Mouse (Mus musculus): Measurements from ENCODE around the gene Tcaim. TPM values are rescaled to one million over a fixed set of nuclear protein-coding genes. Genes with fewer than 3 reads are reported as not detected.

Gene Tcaim
- polyA plus RNA-seq, 2 experiments = 6.1 to 7.3 TPM

GRCm38 (mm10) chr9:122836790-122837189, 31.5 kb downstream of the Tcaim start:
- peak; percentile 92 for DNase-seq (ENCODE audit: low spot score)
- no peaks in the 10 kb centered on the region for H3K27me3 ChIP-seq (ENCODE audit: control insufficient read depth, insufficient read depth, low read length)
- H3K27ac ChIP-seq (replicated peaks; ENCODE audit: low read depth, low read length) = peak overlapping the region; percentile 79
- H3K4me3 ChIP-seq (replicated peaks; ENCODE audit: low read length) = no peak overlapping the region
- 14% methylated on average over 6 of the region's 6 CpGs for WGBS
- H3K4me1 ChIP-seq (ENCODE audit: control insufficient read depth, insufficient read depth, low read length) = peaks cover 23% of the 10 kb centered on the region
- H3K4me2 ChIP-seq (replicated peaks; ENCODE audit: low read depth, low read length, severe bottlenecking) = peak overlapping the region; percentile 22; the same call in 1 of the 2 replicates
- no peak for TF ChIP-seq POLR2A (IDR thresholded peaks at IDR 0.05; ENCODE audit: borderline replicate concordance, extremely low read depth, insufficient read depth, insufficient read length)
- no peak overlapping the region for H3K9ac ChIP-seq (ENCODE audit: low read depth, low read length, severe bottlenecking)
- H3K36me3 ChIP-seq (ENCODE audit: control insufficient read depth, insufficient read depth, low read length) = peaks cover 14% of the 10 kb centered on the region
- peak; percentile 87 for ATAC-seq (ENCODE audit: low FRiP score, low read depth)
- no peaks in the 10 kb centered on the region for H3K9me3 ChIP-seq (ENCODE audit: control insufficient read depth, low read length)

DNA sequence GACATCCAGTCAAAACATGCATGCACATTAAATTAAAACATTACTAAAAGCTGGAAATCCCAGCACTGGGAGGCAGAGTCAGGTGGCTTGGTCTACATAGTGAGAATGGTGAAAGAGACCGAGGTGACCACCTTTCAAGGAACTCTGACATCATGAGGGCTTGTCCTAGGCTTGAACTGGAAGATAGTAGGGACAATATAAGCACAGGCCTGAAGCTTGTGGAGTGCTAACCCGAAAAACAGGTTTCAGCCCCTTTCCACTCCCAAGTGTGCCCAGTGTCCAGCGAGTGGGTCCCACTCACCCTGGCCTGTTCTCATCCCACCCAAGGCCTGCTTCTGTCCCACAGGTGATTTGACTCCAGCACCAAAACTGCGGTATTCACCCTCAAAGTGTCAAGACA, 31.9 kb downstream of the Tcaim start:
- Histone ChIP-seq H3K4me3 (replicated peaks; ENCODE audit: low read length) (no peak overlapping the region), H3K4me1 (ENCODE audit: control insufficient read depth, insufficient read depth, low read length) (peaks cover 23% of the 10 kb centered on the region), H3K4me2 (replicated peaks; ENCODE audit: low read depth, low read length, severe bottlenecking) (peak overlapping the region; percentile 22; the same call in 1 of the 2 replicates), H3K36me3 (ENCODE audit: control insufficient read depth, insufficient read depth, low read length) (peaks cover 13% of the 10 kb centered on the region), H3K27me3 (ENCODE audit: control insufficient read depth, insufficient read depth, low read length) (no peaks in the 10 kb centered on the region), H3K9me3 (ENCODE audit: control insufficient read depth, low read length) (no peaks in the 10 kb centered on the region), H3K27ac (replicated peaks; ENCODE audit: low read depth, low read length) (peak overlapping the region; percentile 79), H3K9ac (ENCODE audit: low read depth, low read length, severe bottlenecking) (no peak overlapping the region)
- TF ChIP-seq POLR2A (IDR thresholded peaks at IDR 0.05; ENCODE audit: borderline replicate concordance, extremely low read depth, insufficient read depth, insufficient read length) = no peak
- 65% methylated on average over 4 of the region's 4 CpGs for WGBS
- DNase-seq (ENCODE audit: low spot score) (no peak), ATAC-seq (ENCODE audit: low FRiP score, low read depth) (no peak)

- peaks cover 11% of the 10 kb centered on the region for H3K36me3 ChIP-seq (ENCODE audit: control insufficient read depth, insufficient read depth, low read length)
- DNase-seq (ENCODE audit: low spot score) (peak; percentile 22), ATAC-seq (ENCODE audit: low FRiP score, low read depth) (0 out of 2 replicates have a peak, but pooled peaks have one; percentile 13)
- no peak overlapping the region for H3K4me3 ChIP-seq (replicated peaks; ENCODE audit: low read length)
- H3K4me1 ChIP-seq (ENCODE audit: control insufficient read depth, insufficient read depth, low read length) = peaks cover 23% of the 10 kb centered on the region
- no peaks in the 10 kb centered on the region for H3K27me3 ChIP-seq (ENCODE audit: control insufficient read depth, insufficient read depth, low read length)
- no peaks in the 10 kb centered on the region for H3K9me3 ChIP-seq (ENCODE audit: control insufficient read depth, low read length)
- H3K9ac ChIP-seq (ENCODE audit: low read depth, low read length, severe bottlenecking) = no peak overlapping the region
- WGBS = 23% methylated on average over 15 of the region's 16 CpGs
- no peak for TF ChIP-seq POLR2A (IDR thresholded peaks at IDR 0.05; ENCODE audit: borderline replicate concordance, extremely low read depth, insufficient read depth, insufficient read length)
- no peak overlapping the region; the same call in 1 of the 2 replicates for H3K4me2 ChIP-seq (replicated peaks; ENCODE audit: low read depth, low read length, severe bottlenecking)
- H3K27ac ChIP-seq (replicated peaks; ENCODE audit: low read depth, low read length) = peak overlapping the region; percentile 79
Observed at GRCm38 (mm10) chr9:122837680-122838079, 32.3 kb downstream of the Tcaim start.

DNA sequence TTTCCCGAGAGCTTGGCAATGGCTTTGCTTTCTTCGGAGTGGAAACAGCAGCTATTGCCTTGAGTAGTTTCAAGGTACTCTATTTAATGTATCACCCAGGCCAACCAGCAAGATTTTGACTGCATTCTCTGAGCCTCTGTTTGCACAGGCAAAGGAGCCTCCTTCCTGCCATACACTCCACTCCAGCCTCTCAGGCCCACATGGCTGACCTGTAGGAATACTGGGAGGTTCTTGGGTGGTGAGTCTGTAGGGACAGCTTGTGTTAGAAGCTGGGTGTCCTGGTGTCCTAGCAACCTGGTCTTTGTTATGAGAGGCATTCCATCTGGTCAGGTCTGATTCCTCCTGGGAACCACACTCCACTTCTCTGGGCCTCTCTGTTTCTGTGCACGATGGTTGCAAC, 38.4 kb downstream of the Tcaim start, which contains the start of gene Gm35549:
TSS of gene Gm35549 (minus strand) at position 276 of the 400 bp plus-strand sequence.
- no peak for ATAC-seq (ENCODE audit: low FRiP score, low read depth)
- Histone ChIP-seq H3K4me3 (replicated peaks; ENCODE audit: low read length) (no peak within 1 kb of the TSS), H3K27me3 (ENCODE audit: control insufficient read depth, insufficient read depth, low read length) (no peaks in the 10 kb centered on the region), H3K4me2 (replicated peaks; ENCODE audit: low read depth, low read length, severe bottlenecking) (no peak within 1 kb of the TSS), H3K9me3 (ENCODE audit: control insufficient read depth, low read length) (peaks cover 7% of the 10 kb centered on the region), H3K36me3 (ENCODE audit: control insufficient read depth, insufficient read depth, low read length) (peaks cover 3% of the 10 kb centered on the region; the same call in 1 of the 2 replicates), H3K4me1 (ENCODE audit: control insufficient read depth, insufficient read depth, low read length) (no peaks in the 10 kb centered on the region), H3K27ac (replicated peaks; ENCODE audit: low read depth, low read length) (no peak within 1 kb of the TSS), H3K9ac (ENCODE audit: low read depth, low read length, severe bottlenecking) (no peak within 1 kb of the TSS)
- TF ChIP-seq POLR2A (IDR thresholded peaks at IDR 0.05; ENCODE audit: borderline replicate concordance, extremely low read depth, insufficient read depth, insufficient read length) = no peak
- DNase-seq (ENCODE audit: low spot score) = no peak
- WGBS = 77% methylated on average over 3 of the region's 3 CpGs

- ATAC-seq (ENCODE audit: low FRiP score, low read depth) (no peak), DNase-seq (ENCODE audit: low spot score) (no peak)
- TF ChIP-seq POLR2A (IDR thresholded peaks at IDR 0.05; ENCODE audit: borderline replicate concordance, extremely low read depth, insufficient read depth, insufficient read length) = no peak
- Histone ChIP-seq H3K4me2 (replicated peaks; ENCODE audit: low read depth, low read length, severe bottlenecking) (no peak overlapping the region), H3K27ac (replicated peaks; ENCODE audit: low read depth, low read length) (no peak overlapping the region), H3K36me3 (ENCODE audit: control insufficient read depth, insufficient read depth, low read length) (peaks cover 20% of the 10 kb centered on the region), H3K9ac (ENCODE audit: low read depth, low read length, severe bottlenecking) (no peak overlapping the region), H3K4me1 (ENCODE audit: control insufficient read depth, insufficient read depth, low read length) (no peaks in the 10 kb centered on the region), H3K27me3 (ENCODE audit: control insufficient read depth, insufficient read depth, low read length) (no peaks in the 10 kb centered on the region), H3K4me3 (replicated peaks; ENCODE audit: low read length) (no peak overlapping the region), H3K9me3 (ENCODE audit: control insufficient read depth, low read length) (peaks cover 7% of the 10 kb centered on the region)
- 78% methylated on average over 3 of the region's 3 CpGs for WGBS
Observed at GRCm38 (mm10) chr9:122845621-122846020, 40.3 kb downstream of the Tcaim start.

Data from limb, embryonic 14.5 days (tissue).